Mouse (Mus musculus) heart, postnatal 36 days (tissue): ENCODE measurements around the gene Tcf20. TPM values are rescaled to one million over a fixed set of nuclear protein-coding genes. Genes with fewer than 3 reads are reported as not detected.

Experiments used
- DNase-seq, 2 experiments: peaks; one replicate each; pipeline ENCODE4 v3.0.0; 2021 to 2022
- intact Hi-C: fragments of 180-260 bp; cut with DNase I; formaldehyde crosslinking; loops from one replicate; pipeline ENCODE4 v1.15.1; 2025
- total RNA-seq, 2 experiments: library from RNA; stranded (reverse); gene quantifications; 2 replicates each; pipeline ENCODE4 v1.2.3; 2021

Gene Tcf20
- total RNA-seq, 2 experiments from 2014 or later: 56.1 to 56.7 TPM

DNA sequence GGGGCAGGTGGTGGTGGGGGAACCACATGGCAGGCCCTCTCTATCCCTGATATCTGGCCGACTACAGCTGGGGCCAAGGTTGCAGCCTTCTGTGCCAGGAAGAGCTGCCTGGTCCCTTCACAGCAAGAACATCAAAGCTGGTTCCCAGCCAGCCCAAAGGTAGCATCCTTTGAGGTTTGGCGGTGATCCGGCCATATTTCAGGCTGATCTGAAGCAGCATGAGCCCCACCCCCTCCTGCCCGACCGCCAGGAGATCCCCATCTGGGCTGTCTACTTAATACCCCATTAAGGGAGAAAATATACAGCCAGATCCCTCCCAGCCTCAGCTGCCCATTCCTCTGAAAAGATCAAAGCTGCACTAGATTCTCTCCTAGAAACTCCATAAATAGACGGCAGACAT lies 59.6 kb downstream of the Tcf20 start:
- intact Hi-C loops: no loop called here
- DNase-seq: no peak

DNA sequence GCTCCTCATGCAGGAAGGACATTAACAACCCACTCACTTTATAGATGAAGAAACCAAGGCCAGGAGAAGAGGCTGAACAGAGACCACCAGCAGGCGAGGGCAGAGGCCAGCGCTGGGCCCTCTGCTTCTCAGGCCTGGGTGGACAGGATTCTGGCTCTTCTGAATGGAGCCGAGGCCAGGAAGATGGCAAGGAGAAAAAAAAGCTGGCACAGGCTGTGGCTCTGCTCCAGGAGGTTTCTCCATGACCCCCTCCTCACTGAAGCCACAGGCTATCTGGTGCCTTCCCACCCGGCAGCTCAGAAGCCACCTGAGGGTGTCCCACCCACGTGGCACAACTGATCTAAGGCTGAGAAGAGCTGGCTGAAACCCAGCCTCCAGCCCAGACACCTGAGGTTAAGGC lies 60.6 kb downstream of the Tcf20 start:
- no peak for DNase-seq
- intact Hi-C loops: no loop called here

DNA sequence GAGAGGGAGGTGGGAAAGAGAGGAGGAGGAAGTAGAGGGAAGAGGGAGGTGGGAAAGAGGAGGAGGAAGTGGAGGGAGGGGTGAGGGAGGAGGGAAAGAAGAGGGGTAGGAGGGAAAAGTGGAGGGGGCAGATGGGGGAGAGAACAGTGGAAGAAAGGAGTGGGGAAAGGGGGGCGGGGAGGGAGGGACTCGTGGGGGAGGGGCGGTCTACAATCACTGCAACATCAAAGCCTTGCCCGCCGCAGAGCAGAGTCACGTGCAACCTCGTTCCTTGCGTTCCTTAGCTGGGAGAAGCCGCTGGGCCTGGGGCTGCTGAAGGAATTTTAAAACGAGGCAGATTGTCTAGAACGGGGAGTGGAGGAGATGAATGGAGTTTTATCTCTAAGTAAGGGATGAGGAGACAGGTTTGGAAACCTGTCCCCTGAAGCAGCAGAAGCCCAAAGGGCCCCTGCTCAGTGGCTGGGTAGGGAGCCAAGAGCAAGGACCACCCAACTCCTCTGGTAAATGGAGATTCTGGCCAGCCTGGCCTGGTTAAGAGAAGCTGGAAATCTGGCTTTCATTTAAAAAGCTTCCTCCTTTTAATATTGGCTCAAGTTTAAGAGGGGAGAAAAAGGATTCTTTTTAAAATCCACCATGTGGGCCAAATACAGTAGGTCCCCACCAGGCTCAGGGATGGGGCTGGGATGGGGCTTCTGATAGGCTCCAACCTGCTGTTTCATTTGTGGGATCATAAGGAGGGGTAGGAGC lies 62.8 kb downstream of the Tcf20 start:
- no peak for DNase-seq
- intact Hi-C loops: no loop called here

DNA sequence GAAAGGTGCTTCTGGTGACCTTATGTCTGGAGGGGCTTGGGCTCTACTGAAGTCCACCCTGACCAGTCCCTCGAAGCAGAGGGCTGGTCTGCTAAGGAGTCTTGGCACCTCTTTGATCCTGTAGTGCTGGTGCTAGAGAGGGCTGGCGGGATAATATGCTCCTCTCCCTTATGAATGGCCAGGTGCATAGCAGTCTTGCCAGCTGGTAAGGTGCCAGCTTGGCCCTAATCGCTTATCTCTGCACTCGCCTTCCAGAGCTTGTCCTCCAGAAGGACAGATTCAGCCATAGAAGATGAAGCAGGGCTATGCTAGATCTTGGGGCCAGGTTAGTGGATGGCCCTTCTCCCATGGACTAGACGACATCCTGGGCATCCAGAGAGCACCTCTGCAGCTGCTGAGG lies 64.1 kb downstream of the Tcf20 start:
- intact Hi-C loops: no loop called here
- DNase-seq: no peak

DNA sequence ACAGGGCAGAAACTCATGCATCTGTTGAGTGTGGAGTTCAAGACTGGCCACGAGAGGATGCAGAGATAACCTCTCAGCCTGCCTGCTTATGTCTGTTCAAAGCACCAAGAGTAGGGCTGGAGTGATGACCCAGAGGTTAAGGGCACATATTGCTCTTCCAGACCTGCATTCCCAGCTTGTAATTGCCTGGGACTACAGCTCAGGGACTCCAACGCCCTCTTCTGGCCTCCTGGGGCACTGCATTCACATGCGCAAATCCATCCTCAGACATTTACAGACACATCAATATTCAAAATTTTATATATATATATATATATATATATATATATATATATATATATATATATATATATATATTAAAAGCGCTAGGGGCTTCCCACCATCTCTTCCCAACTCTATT lies 64.9 kb downstream of the Tcf20 start:
- intact Hi-C loops: loop anchor here (1.0 kb wide), 1 partner anchor 115 kb away; no protein-coding TSS in a partner anchor
- no peak for DNase-seq

DNA sequence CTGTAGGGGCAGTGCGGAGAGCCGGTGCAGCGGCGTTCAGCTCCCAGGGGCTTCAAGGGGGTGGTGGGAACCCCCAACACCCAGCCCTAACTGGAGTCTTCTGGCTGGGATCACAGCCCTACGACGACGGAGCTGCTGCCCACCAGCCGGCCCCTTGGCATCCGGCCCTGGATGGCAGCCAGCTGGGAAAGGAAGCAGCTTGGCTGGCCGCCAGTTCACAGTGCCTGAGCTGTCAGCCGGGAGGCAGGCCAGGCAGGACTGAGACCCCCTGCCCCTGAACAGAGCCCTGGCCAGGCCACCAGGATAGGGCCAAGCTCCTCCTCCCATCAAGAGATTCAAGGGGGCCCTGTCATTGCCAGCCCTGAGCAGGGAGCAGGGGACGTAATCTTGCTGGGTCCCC lies 65.6 kb downstream of the Tcf20 start:
- intact Hi-C loops: loop anchor here (1.0 kb wide), 1 partner anchor 115 kb away; no protein-coding TSS in a partner anchor
- DNase-seq: peak; percentile 65 to 78

DNA sequence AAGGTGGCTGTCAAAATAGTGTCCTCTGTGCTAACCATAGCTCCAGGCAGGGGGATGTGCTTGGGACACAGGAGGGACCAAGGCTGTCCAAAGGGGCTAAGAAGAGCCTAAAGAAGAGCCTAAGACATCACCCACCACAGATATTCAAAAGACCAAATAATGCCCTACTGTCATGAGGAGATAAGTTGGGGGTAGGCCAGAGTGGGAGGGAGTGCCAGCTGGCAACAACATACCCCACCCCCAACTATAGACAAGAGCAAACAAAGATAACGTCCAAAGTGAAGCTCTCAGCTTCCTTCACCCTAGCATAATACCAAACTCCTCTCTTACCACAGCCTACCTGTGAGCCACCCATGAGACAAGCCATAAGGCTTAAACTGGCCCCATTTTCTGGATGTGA lies 66.1 kb downstream of the Tcf20 start:
- DNase-seq: no peak
- intact Hi-C loops: no loop called here

DNA sequence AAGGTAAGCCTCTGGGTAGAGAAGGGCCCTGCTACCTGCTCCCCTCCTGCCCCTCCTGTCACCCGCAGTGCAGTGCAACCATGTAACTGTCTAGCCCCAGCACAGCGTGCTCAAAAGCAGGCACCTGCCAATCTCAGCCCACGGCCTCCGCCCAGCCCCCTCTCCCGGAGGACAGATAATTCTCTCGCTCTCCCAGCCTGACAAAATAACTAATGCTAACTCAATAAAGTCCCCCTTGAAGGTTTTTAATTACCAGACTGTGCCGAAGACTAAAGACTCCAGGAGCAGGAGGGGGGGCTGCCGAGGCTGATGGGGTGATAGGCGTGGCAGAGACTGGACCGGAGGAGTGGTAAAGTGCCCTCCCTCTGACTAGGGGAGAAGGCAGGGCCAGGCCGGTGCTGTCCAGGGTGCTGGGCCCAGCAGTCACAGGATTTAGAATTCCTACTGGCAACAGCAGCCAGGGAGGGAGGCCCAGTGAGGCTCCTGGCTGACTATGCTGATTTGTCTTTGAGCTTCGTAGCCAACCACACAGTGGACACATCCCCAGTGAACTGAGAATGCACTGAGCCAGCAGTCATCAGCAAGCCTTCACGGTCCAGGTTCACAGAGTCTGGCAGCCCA lies 66.7 kb downstream of the Tcf20 start:
- intact Hi-C loops: no loop called here
- peak; percentile 52 to 62 for DNase-seq

DNA sequence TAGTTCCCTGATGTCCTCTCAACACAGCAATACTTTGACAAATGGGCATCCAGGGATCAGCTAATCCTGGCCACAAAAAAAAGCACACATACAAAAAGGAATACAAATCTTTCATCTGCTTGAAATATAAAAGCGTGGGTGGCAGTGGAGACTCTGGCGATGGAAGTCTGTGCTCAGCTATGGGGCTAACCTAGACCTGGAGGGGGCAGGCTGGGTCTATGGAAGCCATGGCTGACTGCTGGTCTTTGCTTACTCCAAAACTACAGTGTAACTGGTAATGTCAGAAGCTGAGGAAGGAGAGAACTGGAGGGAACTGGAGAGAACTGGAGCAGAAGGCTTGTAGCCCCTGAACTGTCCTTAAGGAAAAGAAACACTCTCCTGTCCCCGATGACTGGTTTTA lies 69.7 kb downstream of the Tcf20 start:
- no peak for DNase-seq
- intact Hi-C loops: no loop called here

DNA sequence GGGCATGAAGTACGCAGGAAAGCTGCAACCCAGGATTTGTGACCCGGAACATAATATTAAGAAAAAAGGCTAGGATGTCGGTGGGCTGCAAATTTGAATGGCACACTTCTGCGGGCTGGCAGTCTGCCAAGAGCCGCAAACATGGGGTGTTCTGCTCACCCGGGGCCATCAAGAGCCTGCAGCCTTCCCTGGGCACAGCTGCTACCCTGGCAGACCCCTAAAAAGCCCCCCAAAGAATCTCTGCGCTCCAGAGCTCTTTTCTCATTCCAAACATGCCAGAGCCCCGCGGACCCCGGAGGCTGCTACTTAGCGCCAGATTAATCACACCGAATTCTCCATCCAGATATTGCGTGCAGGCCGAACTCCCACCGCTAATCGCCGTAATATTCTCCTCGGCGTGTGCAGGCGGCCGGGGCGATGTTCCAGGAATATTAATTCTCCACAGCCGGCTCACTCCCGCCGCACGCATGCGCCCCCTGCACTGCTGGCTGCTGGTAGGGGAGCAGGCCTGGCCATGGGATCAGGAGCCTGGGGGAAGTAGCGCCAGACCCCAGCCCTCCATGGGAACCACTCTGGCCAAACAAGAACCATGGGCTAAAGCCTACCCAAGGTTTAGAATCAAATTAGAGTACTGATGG lies 70.3 kb downstream of the Tcf20 start:
- DNase-seq: no peak
- intact Hi-C loops: no loop called here

DNA sequence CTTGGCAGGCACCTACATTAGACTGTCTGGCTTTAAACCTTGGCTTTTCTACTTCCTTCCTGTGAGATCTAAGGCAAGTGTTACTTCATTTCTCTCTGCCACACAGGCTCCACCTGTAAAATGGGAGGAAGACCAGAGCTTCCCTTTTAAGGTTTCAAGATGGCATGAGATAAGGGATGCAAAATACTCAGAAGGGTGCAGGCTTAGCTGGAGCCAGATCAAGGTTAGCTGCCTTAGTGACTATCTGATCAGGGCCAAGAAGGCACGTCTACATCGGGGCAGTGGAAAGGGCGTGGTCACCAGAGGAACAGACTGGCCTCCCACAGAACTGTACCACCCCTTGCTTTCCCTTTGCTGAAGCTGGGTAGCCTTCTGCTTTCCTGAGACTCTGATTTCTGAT lies 73.2 kb downstream of the Tcf20 start:
- intact Hi-C loops: no loop called here
- no peak for DNase-seq

DNA sequence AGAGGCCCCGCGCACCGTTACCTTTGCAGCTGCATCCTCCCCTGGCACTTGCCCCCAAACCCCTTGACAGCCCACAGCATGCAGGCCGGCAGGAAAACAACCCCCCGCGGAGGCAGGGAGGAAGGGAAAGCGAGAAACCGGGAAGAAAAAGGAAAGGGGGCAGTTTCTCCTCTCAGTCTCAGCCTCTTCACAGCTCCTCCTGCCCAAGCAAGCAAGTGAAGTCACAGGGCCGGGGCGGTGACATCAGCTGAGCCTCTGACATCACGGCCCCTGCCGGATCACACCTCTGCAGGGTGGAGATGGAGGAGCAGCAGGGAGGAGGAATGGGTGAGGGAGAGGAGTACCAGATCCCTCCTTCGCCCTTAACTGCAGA lies 75.7 kb downstream of the Tcf20 start:
- no peak for DNase-seq
- intact Hi-C loops: no loop called here

DNA sequence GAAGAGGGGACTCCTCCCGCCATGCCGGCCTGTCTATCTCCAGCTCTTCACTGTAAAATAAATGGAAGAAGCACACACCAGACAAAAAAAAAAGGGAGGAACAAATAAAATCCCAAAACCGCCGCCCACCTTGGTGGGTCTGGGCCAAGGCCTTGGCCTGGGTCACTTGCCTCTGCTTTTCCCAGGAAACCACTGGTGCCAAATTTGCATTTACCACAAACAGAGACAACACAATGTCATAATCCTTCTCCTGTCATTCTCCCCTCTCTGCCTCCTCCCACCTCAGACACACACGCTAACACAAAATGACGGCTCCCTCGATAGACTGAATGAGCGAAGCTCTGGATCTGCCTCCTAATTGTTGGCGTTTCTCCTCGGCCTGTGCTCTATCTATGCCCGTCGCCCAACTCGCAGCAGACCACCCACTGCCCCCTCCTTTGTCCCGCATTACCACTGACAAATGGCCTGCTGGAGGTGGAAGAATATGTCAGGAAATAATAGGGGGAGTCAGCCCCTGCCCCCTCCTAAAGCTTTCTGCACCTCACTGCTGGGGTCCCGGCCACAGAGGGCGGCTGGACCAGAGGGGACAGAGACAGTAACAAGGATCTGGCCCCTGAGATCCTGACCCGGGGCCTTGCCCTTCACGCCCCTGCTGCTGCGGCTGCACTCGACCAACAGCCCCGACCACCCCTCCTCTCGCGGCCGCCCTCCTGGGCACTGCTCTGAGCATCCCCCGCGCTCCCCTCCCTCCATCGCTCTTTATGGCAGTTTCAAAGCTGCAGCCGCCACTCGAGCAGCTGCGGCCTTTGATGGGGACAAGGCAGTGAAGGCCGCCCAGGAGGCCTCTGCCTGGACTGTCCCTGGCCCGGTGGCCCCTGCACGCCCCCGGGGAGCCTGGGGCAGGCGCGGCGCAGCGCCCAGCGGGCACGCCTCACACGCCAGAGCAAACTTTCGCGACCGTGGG lies 76.4 kb downstream of the Tcf20 start:
- no peak for DNase-seq
- intact Hi-C loops: no loop called here

DNA sequence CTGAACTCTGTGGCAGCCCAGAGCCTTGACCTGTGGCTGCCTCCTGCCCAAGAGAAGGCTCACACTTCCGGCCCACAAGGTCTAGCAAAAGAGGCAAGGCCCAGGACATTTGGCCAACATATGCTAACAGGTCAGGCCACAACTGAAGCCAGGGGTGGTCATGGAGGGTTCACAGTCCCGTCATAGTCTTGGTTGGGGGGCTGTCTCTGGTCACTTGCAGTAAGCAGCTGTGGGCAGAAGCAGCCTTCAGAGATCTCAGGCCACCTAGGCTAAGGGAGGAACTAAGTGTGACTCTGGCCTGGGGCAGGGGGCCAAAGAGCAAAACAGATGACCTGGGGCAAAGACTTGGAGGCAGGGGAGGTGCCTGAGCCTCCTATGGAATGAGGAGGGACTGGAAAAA lies 77.1 kb downstream of the Tcf20 start:
- intact Hi-C loops: no loop called here
- DNase-seq: no peak

DNA sequence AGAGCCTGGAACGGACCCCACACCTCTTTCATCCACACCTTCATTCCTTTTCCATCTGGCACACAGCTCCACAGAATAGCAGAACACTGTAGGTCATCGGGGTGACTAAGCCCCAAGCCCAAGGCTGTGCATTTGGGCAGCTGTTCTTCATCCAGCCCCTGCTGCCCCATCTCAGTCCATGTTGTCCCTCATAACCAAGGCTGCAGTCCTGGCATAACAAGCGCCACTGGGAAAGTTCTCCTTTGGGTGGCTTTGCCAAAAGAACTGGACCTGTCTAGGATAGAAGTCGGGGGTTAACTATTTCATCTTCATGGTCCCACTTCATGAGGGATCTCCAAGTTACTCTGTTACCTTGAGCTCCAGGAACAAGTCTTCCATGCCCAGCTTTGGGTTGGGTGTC lies 77.9 kb downstream of the Tcf20 start:
- intact Hi-C loops: no loop called here
- no peak for DNase-seq

DNA sequence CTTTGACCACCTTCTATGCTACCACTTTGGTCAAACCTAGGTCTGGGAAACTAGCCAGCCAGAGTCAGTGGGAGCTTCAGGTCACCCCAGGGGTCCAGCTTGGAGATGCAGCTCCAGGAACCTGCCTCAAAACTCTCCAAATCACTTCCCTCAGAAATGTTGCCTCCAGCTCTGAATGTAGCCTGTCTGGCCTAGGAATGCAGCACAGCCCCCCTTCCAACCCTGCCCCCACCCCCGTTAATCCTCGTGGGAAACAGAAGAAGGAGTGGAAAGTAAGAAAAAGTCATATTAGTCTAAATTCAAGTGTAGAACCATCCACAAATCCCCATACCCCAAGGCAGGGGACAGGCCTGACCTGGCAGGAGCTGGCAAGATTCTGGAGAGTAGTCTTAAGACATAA lies 79.2 kb downstream of the Tcf20 start:
- no peak for DNase-seq
- intact Hi-C loops: no loop called here

DNA sequence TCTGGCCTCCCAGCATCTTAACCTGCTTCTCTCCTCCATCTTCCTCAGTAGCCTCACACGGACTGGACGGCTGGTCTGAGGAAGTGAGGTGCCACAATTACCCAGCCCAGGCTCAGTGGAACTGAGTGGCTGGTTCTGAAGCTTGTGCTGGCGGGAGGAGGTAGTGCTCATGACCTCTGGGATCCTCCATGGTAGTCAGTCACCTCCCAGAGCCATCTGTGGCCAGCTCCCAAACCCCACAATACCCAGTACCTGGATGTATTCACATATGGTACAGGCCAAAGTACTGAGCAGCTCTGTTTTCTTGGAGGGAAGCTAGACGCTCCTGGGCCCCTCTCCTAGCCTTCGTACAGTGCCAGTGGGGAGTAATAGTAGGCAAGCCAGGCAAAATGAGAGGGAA lies 80.4 kb downstream of the Tcf20 start:
- intact Hi-C loops: no loop called here
- no peak for DNase-seq

DNA sequence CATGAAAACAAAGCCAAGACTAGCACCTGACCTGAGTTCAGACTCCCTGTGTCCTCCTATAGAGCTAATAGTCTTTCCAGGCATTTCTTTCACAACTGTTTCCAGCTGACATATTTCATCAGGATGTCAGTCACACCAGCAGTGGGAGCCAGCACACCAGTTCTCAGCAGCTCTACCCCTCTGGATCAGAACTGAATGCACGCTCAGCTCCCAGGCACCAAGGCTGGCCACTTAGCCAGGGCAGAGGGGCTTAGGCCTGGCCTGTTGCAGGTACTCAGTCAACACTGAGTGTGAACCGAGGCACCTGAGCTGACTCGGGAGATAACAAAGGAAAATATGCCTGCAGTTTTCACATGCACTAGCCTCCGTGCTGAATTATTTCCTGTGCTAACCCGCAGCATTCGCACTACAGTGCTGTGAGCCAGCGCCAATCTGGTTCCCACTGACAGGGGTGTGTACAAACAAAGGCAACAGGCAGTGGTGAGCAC lies 81.1 kb downstream of the Tcf20 start:
- DNase-seq: no peak
- intact Hi-C loops: no loop called here

DNA sequence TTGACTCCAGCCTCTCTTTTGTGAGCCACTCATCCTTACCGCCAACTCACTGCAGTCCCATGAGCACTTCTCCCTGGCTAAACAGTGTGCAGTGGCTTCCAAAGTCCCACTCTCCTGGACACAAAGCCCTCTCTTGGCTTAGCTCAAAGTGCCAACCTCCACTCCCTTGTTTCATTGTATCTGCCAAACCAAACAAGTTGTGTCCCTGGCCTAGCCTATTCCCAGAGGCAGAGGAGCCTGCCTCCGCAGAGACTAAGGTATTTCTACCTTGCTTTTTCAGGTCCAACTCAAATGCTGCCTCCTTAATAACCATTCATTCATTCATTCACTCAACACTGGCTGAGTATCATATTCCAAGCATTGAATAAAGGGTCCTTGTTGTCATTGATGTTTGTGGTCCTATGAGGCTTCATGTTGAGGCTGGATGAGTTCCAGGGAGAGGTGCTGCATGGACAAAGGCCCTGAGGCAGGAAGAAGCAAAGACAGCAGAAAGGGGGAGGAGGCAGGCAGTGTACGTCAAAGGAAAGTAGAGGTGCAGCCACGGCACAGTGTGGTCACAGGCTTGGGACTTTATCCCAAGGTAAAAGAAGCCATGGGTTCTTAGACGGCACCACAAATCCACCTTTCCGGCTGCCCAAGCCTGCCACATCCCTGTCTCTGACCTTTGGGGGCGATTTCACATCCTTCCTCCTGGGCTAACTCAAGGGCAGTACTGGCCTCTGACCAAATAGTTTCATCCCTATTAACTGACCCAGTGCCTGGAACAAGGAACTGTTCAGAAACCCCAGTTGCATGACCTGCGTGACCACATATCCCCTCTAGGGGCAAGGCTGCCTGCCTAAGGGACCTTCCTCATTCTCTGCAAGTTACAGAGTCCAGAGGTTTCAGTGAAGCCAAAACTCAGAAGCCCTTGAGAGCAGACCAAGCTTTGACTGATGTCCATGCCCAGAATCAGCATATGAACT lies 82.0 kb downstream of the Tcf20 start:
- intact Hi-C loops: no loop called here
- no peak for DNase-seq

DNA sequence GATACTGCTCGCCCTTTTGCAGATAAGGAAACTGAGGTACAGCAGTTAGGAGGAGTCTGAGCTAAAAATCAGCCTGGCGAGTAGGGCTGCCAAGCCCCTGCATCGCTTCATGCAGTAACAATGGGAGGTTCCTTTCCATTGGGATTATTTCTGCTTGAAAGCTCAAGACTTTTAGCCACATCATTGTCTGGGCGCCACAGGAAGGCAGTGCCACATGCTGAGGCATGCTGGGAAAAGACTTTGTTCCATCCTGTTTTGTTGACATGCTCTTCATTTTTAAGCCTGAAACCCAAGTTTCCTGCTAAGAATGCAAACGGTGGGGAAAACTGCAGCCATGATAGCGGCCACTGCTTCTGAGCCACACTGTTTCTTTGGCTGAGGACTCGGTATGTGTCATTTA lies 83.1 kb downstream of the Tcf20 start:
- intact Hi-C loops: loop anchor here (5.0 kb wide), 1 partner anchor 208 kb away; no protein-coding TSS in a partner anchor
- DNase-seq: no peak
